Mouse (Mus musculus) midbrain, embryonic 13.5 days (tissue): ENCODE results near the gene Smarcc1. TPM values are rescaled to one million over a fixed set of nuclear protein-coding genes. Genes with fewer than 3 reads are reported as not detected.
A peak's percentile ranks its signal among the peaks of the same experiment; 100 is the strongest.

Source experiments
- ATAC-seq: fragments of 200-750 bp; cut with Nextera tagmentation; 2 replicates; pipeline ENCODE4 v1.8.0; 2017; ENCODE audit warnings: mild to moderate bottlenecking, moderate TSS enrichment, moderate library complexity
- H3K27ac ChIP-seq: fragments of 300-500 bp; sonication (generic); 2 replicates; pipeline ENCODE4 v1.5.1; 2015; ENCODE audit warnings: inconsistent platforms, mild to moderate bottlenecking, moderate library complexity
- H3K27me3 ChIP-seq: fragments of 300-500 bp; sonication (generic); 2 replicates; pipeline ENCODE4 v1.6.1; 2015; ENCODE audit warnings: mild to moderate bottlenecking, inconsistent platforms
- H3K36me3 ChIP-seq: fragments of 300-500 bp; sonication (generic); 2 replicates; pipeline ENCODE4 v1.6.1; 2015; ENCODE audit warnings: mild to moderate bottlenecking, inconsistent platforms
- H3K4me1 ChIP-seq: fragments of 300-500 bp; sonication (generic); replicated peaks from 2 replicates; pipeline ENCODE4 v1.6.1; 2015; ENCODE audit warnings: inconsistent platforms
- H3K4me2 ChIP-seq: fragments of 300-500 bp; sonication (generic); replicated peaks from 2 replicates; pipeline ENCODE4 v1.6.1; 2015; ENCODE audit warnings: moderate library complexity, mild to moderate bottlenecking, inconsistent platforms
- H3K4me3 ChIP-seq: fragments of 300-500 bp; sonication (generic); replicated peaks from 2 replicates; pipeline ENCODE4 v1.5.1; 2015; ENCODE audit warnings: mild to moderate bottlenecking, inconsistent platforms
- H3K9ac ChIP-seq: fragments of 300-500 bp; sonication (generic); replicated peaks from 2 replicates; pipeline ENCODE4 v1.6.1; 2015; ENCODE audit warnings: mild to moderate bottlenecking, inconsistent platforms
- H3K9me3 ChIP-seq: fragments of 300-500 bp; sonication (generic); 2 replicates; pipeline ENCODE4 v1.6.1; 2016; ENCODE audit warnings: mild to moderate bottlenecking, inconsistent platforms
- WGBS: fragments of 180-500 bp; shearing (Covaris S2); methylation state at CpG from one replicate; pipeline ENCODE4 v1.1.7; 2015; 5-methylcytosine and 5-hydroxymethylcytosine counted together
- polyA plus RNA-seq: library from polyadenylated mRNA; unstranded; fragments of >200 nt; fragmentation: Nextera tagmentation; extraction: Ambion mirVana; gene quantifications from 2 replicates; pipeline ENCODE4 v1.2.1, GENCODE M21; 2015

Gene Smarcc1
- polyA plus RNA-seq, 1 experiment from 2014 or later: 167 TPM

DNA sequence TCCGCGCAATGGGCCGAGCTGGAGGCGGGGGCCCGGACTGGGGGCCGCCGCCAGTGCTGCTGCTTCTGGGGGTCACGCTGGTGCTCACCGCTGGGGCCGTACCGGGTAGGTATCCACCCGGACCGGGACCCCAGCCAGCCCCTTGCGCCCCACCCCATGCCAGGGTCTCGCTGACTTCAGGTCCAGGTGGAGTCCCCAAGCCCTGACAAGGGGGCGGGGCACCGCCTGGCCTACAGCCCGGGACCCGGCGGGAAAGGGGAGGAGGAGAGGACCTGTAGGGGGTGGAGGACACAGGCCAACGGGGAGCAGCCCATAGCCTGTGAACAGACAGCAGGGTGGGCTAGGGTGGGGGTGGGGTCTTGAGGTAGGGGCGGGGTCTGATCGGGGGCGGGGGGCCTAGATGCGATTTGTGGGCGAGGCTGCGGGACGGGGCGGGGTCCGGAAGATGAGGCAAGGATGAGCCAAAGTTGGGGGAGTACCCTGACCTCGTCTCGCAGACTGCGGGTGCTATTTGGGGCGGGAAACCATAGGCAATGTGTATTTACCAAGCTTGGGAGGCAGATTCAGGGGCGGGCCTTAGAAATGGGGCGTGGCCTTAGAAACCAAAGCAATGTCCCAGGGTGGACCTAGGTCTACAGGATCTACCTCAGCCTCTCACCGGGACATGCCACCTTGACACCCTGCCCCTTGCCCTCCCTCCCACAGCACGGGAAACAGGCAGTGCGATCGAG, 128.2 kb downstream of the Smarcc1 start:
- Histone ChIP-seq H3K4me3 (peak overlapping the region; percentile 79), H3K27ac (peak overlapping the region; percentile 92), H3K27me3 (0 out of 2 replicates have a peak, but pooled peaks cover 4% of the 10 kb centered on the region), H3K4me2 (peak overlapping the region; percentile 99), H3K36me3 (peaks cover 13% of the 10 kb centered on the region), H3K9ac (peak overlapping the region; percentile 93), H3K4me1 (peaks cover 60% of the 10 kb centered on the region), H3K9me3 (no peaks in the 10 kb centered on the region)
- WGBS: 2% methylated on average over 33 of the region's 40 CpGs
- peak; percentile 64 for ATAC-seq

DNA sequence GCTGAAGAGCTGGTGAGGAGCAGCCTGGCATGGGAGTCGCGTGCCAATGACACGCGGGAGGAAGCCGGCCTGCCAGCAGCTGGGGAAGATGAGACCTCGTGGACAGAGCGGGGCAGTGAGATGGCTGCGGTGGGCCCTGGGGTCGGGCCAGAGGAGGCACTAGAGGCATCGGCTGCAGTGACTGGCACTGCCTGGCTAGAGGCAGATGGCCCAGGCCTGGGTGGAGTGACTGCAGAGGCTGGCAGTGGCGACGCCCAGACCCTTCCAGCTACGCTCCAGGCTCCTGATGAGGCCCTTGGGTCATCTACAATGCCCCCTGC, 128.8 kb downstream of the Smarcc1 start:
- H3K4me3 ChIP-seq: peak overlapping the region; percentile 79
- H3K4me1 ChIP-seq: peaks cover 65% of the 10 kb centered on the region
- 0 out of 2 replicates have a peak, but pooled peaks cover 4% of the 10 kb centered on the region for H3K27me3 ChIP-seq
- 31% methylated on average over 13 of the region's 13 CpGs for WGBS
- peaks cover 10% of the 10 kb centered on the region for H3K36me3 ChIP-seq
- peak overlapping the region; percentile 99 for H3K4me2 ChIP-seq
- H3K27ac ChIP-seq: peak overlapping the region; percentile 92
- H3K9me3 ChIP-seq: no peaks in the 10 kb centered on the region
- peak; percentile 13 for ATAC-seq
- peak overlapping the region; percentile 93 for H3K9ac ChIP-seq

DNA sequence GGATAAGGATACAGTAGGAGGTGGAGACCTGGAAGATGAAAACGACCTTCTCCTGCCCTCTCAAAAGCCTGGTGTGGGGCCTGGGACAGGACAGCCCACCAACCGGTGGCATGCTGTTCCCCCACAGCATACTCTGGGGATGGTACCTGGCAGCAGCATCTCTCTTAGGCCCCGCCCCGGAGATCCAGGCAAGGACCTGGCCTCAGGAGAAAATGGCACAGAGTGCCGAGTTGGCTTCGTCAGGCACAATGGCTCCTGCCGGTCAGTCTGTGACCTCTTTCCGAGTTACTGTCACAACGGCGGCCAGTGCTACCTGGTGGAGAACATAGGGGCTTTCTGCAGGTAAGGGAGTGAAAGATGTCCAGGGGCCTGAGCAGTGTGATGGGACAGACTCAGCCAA, 129.5 kb downstream of the Smarcc1 start:
- peak overlapping the region; percentile 99 for H3K4me2 ChIP-seq
- 0 out of 2 replicates have a peak, but pooled peaks cover 4% of the 10 kb centered on the region for H3K27me3 ChIP-seq
- H3K27ac ChIP-seq: peak overlapping the region; percentile 92; the same call in 1 of the 2 replicates
- ATAC-seq: no peak
- H3K4me3 ChIP-seq: no peak overlapping the region
- no peaks in the 10 kb centered on the region for H3K9me3 ChIP-seq
- 88% methylated on average over 10 of the region's 10 CpGs for WGBS
- no peak overlapping the region for H3K9ac ChIP-seq
- peaks cover 69% of the 10 kb centered on the region for H3K4me1 ChIP-seq
- H3K36me3 ChIP-seq: peaks cover 7% of the 10 kb centered on the region

DNA sequence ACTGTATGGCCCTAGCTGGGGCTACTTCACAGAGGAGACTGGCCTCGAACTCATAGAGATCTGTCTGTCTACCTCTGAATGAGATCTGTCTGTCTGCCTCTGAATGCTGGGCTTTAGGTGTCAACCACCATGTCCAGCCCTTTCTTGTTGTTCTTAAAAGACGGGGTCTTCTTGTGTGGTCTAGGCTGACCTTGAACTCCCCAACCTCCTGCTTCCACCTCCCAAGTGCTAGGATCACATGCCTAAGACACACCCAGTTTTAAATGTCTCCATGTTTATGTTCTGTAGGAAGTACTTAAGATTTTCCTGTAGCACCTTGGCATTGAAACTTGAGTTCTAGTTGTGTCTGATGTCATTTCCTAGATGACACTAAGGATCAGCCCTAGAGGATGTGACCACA, 131.4 kb downstream of the Smarcc1 start:
- Histone ChIP-seq H3K4me2 (no peak overlapping the region), H3K4me1 (peaks cover 69% of the 10 kb centered on the region), H3K27me3 (0 out of 2 replicates have a peak, but pooled peaks cover 3% of the 10 kb centered on the region), H3K4me3 (no peak overlapping the region), H3K9me3 (no peaks in the 10 kb centered on the region), H3K9ac (no peak overlapping the region), H3K36me3 (peaks cover 5% of the 10 kb centered on the region; the same call in 1 of the 2 replicates), H3K27ac (peak overlapping the region; percentile 95)
- WGBS: 69% methylated on average over 2 of the region's 2 CpGs
- no peak for ATAC-seq

DNA sequence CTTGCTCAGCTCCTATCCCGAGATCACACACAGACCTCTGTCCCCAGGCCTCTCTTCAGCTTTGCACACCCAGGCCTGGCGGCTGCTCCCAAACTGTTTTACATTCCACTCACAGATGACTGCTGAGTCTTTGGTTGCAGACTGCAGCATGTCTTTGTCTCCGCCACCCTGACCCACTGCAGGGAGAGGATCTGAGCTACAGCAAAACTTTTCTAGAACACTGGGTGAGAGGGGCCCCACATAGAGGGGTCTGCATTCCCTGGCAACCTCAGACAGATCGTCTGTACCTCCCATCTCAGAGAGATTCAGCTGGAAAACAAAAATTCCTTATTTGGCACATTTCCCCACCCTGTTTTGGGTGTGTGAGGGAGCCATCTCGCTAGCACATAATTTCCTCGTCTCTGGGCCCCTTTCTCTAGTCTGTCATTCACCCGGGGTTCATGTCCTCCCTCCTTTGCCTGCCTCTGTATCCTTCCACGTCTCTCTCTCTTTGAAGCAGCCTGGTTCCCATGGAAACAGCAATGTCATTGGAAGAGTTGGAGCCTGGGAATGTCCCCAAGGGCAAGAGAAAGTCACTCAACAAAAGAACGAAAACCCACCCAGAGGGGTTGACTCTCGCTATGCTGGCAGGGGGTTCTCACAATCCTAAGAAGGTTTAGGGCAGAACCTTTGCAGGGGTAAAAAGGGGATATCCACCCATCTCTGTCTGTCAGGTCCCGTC, 132.5 kb downstream of the Smarcc1 start:
- ATAC-seq: peak; percentile 81
- Histone ChIP-seq H3K36me3 (peaks cover 5% of the 10 kb centered on the region; the same call in 1 of the 2 replicates), H3K27ac (peak overlapping the region; percentile 95), H3K4me3 (0 out of 2 replicates have a peak overlapping the region, but pooled peaks have one; percentile 7), H3K9me3 (no peaks in the 10 kb centered on the region), H3K4me2 (peak overlapping the region; percentile 43), H3K9ac (peak overlapping the region; percentile 46), H3K4me1 (peaks cover 60% of the 10 kb centered on the region), H3K27me3 (no peaks in the 10 kb centered on the region)
- whole genome bisulfite sequencing: 2% methylated on average over 11 of the region's 11 CpGs

DNA sequence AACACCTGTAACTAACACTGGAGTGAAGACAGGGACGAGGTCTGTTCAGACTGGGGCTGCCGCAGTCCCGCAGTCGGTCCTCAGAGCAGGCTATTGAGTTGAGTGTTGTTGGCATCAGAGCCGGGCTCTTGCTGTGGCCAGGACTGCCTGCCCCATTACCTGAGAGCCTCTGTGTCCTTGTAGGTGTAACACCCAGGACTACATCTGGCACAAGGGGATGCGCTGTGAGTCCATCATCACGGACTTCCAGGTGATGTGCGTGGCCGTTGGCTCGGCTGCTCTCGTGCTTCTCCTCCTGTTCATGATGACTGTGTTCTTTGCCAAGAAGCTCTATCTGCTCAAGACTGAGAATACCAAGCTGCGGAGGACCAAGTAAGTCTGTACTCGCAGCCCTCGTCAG, 133.3 kb downstream of the Smarcc1 start:
- H3K4me2 ChIP-seq: peak overlapping the region; percentile 43
- H3K4me3 ChIP-seq: no peak overlapping the region
- H3K27me3 ChIP-seq: no peaks in the 10 kb centered on the region
- peak overlapping the region; percentile 95 for H3K27ac ChIP-seq
- 81% methylated on average over 14 of the region's 14 CpGs for WGBS
- H3K9ac ChIP-seq: peak overlapping the region; percentile 11; the same call in 1 of the 2 replicates
- H3K36me3 ChIP-seq: peaks cover 5% of the 10 kb centered on the region; the same call in 1 of the 2 replicates
- no peak for ATAC-seq
- H3K4me1 ChIP-seq: peaks cover 66% of the 10 kb centered on the region
- no peaks in the 10 kb centered on the region for H3K9me3 ChIP-seq

DNA sequence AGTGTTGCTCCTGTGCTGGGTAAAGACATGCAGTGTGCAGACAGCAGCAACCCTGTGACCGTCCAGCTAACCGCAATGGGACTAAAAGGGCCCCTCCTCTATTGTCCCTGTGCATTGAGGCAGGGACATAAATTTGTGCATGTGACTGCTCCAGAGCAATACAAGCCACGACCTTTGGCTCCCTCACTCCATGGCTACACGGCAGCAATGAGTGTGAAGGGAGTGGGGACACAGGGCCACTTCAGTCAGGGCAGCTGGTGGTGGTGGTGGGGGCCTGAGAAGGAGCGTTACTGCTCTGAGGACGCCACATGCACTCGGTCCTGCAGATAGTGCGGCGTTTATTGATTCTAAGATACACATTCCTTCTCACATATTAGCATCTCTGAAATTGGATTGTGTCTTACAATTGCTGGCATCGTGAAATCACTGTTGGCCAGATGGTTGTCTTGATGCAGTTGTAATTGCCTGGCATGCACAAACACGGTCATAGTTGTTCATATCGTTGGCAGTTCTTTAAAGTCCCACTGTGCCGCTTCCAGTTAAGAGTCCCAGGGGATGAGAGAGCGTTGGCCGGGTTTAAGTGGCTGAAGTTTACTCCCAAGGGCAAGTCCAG, 138.0 kb downstream of the Smarcc1 start:
- no peak overlapping the region for H3K4me3 ChIP-seq
- WGBS: 38% methylated on average over 15 of the region's 15 CpGs
- peaks cover 26% of the 10 kb centered on the region for H3K36me3 ChIP-seq
- H3K27me3 ChIP-seq: no peaks in the 10 kb centered on the region
- H3K9ac ChIP-seq: 0 out of 2 replicates have a peak overlapping the region, but pooled peaks have one; percentile 20
- no peak overlapping the region for H3K4me2 ChIP-seq
- peak; percentile 82 for ATAC-seq
- H3K27ac ChIP-seq: peak overlapping the region; percentile 65
- H3K4me1 ChIP-seq: peaks cover 26% of the 10 kb centered on the region
- H3K9me3 ChIP-seq: no peaks in the 10 kb centered on the region

DNA sequence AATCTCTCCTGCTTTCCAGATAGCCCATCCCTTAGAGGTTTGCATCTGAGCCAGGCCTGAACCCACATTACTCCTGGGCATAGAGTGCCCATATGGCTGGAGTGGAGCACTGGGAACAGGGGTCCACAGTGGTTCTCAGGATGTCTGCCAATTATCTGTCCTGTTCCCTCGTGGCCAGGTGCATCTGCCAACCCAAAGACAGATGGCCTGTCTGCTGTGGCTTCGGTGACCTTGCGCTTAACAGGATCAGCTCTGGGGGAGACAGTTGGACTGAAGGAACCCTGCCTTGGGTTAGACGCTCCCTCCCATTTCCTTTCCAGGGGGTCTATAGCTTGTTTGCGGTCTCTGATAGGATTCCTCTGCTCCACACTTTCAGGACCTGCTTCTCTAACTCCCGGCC, 141.1 kb downstream of the Smarcc1 start:
- no peak for ATAC-seq
- H3K27me3 ChIP-seq: no peaks in the 10 kb centered on the region
- peaks cover 47% of the 10 kb centered on the region for H3K36me3 ChIP-seq
- 77% methylated on average over 6 of the region's 6 CpGs for WGBS
- H3K4me1 ChIP-seq: peaks cover 14% of the 10 kb centered on the region
- no peaks in the 10 kb centered on the region for H3K9me3 ChIP-seq
- no peak overlapping the region for H3K9ac ChIP-seq
- H3K27ac ChIP-seq: no peak overlapping the region; the same call in 1 of the 2 replicates
- H3K4me2 ChIP-seq: no peak overlapping the region
- H3K4me3 ChIP-seq: no peak overlapping the region

DNA sequence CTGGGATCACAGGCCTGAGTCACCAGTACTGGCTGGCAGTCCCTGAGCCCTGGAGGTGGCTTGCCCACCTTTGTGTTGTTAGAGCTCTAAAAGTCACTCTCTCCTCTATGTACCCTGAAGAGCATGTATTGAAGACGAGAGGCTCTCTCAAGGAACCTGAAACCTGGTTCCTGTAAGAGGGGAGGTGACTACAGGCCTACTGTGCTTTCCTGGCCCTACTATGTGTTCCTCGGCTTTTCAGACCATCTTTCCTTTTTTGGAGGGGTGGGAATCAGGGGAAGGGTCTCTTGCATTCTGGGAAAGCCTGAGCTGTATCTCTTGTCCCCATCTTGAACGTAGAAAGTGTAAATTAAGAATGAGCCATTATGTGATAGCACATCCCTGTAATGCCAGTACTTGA, 141.6 kb downstream of the Smarcc1 start:
- Histone ChIP-seq H3K27me3 (no peaks in the 10 kb centered on the region), H3K36me3 (peaks cover 47% of the 10 kb centered on the region), H3K4me3 (no peak overlapping the region), H3K9me3 (no peaks in the 10 kb centered on the region), H3K27ac (no peak overlapping the region), H3K4me2 (no peak overlapping the region), H3K9ac (no peak overlapping the region), H3K4me1 (peaks cover 14% of the 10 kb centered on the region)
- WGBS: 89% methylated on average over 3 of the region's 3 CpGs
- no peak for ATAC-seq

DNA sequence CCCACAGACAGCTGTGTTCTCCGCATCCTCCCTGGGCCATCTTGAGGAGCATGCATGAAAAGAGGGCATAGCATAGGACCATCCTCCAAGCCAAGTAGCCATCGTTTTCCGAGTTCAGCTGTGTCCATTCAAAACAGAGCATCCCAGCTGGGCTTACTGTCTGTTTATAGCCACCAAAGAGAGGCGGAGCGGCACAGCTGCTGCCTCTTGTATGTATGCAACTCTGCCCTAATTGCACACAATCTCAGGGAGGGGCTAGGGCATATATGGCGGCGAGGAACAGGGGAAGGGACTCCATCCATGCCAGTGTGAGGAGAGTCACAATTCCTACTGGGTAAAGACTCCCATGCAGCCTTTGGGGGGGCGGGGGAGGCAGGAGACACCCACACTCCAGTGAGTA, 145.7 kb downstream of the Smarcc1 start:
- Histone ChIP-seq H3K36me3 (peaks cover 41% of the 10 kb centered on the region), H3K27me3 (no peaks in the 10 kb centered on the region), H3K4me1 (0 out of 2 replicates have a peak, but pooled peaks cover 2% of the 10 kb centered on the region), H3K27ac (no peak overlapping the region), H3K9me3 (no peaks in the 10 kb centered on the region), H3K9ac (no peak overlapping the region), H3K4me3 (no peak overlapping the region), H3K4me2 (no peak overlapping the region)
- ATAC-seq: no peak
- WGBS: 84% methylated on average over 8 of the region's 8 CpGs

DNA sequence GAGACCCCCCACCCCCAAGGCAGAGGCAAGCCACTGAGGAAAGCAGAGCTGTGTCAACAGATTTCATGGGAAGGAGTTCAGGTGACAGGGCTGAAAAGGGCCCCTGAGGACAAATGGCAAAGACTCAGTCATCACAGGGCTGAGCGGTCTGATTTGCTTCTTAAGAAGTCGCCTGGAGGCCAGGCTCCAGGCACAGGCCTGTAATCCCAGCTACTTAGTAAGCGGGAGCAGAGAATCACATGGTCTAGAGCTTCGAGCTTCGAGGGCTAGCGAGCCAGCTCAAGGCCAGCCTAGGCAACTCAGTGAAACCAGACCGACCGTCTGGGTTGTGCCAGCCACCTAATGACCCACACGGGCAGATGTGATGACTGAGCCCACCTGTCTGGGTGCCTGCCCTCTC, 147.5 kb downstream of the Smarcc1 start:
- Histone ChIP-seq H3K4me1 (0 out of 2 replicates have a peak, but pooled peaks cover 2% of the 10 kb centered on the region), H3K36me3 (peaks cover 29% of the 10 kb centered on the region), H3K4me3 (no peak overlapping the region), H3K4me2 (no peak overlapping the region), H3K27me3 (no peaks in the 10 kb centered on the region), H3K9ac (no peak overlapping the region), H3K9me3 (no peaks in the 10 kb centered on the region), H3K27ac (no peak overlapping the region)
- ATAC-seq: no peak
- WGBS: 71% methylated on average over 9 of the region's 9 CpGs

DNA sequence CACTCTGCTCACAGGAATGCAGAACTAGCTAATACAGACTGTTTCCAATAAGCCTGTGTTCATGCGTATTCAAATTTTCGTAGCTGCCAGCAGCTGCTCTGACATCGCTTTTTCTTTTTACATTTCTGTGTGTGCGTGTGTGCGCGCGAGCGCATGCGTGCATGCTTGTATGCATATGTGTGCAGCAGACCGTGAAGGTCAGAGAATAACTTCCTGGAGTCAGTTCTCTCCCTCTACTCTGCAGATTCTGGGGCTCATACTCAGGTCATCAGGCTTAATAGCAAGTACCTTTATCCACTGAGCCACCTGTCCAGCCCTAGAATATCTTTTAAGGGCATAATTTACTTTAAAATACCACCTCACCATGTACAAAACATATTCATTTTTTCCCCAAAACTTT, 150.9 kb downstream of the Smarcc1 start:
- no peak overlapping the region for H3K9ac ChIP-seq
- no peaks in the 10 kb centered on the region for H3K9me3 ChIP-seq
- no peak overlapping the region for H3K4me3 ChIP-seq
- H3K36me3 ChIP-seq: peaks cover 2% of the 10 kb centered on the region; the same call in 1 of the 2 replicates
- H3K27ac ChIP-seq: no peak overlapping the region
- no peak for ATAC-seq
- H3K27me3 ChIP-seq: no peaks in the 10 kb centered on the region
- WGBS: 85% methylated on average over 10 of the region's 10 CpGs
- H3K4me2 ChIP-seq: no peak overlapping the region
- H3K4me1 ChIP-seq: 0 out of 2 replicates have a peak, but pooled peaks cover 2% of the 10 kb centered on the region
